Mouse (Mus musculus): ENCODE data around the gene Ciita.

Ciita gene

GRCm38 (mm10) chr16:10460188-10460587, 19.7 kb upstream of the Ciita start:
- CTCF ChIA-PET = no interaction called here
- POLR2A ChIA-PET = interaction anchor here (0.6 to 5.4 kb wide), 10 partner anchors 8 to 1621 kb away, joined by 3 to 44 read pairs (median 4); partner anchors contain the start of genes Ciita (in 1 of the 4), Nubp1 (in 1 of the 4) and Tvp23a (in 1 of the 4)

GRCm38 (mm10) chr16:10461178-10461577, 18.7 kb upstream of the Ciita start:
- ChIA-PET POLR2A (interaction anchor here in 3 of 4 experiments (0.8 to 5.4 kb wide), 6 partner anchors 13 to 49 kb away, joined by 3 to 44 read pairs (median 4); partner anchors contain the start of genes Ciita (in 1 of the 3) and Tvp23a (in 1 of the 3)), CTCF (interaction anchor here in 1 of 4 experiments (0.6 kb wide), 1 partner anchor 211 kb away, joined by 4 read pairs; no protein-coding TSS in a partner anchor)

GRCm38 (mm10) chr16:10465011-10465681, 14.7 kb upstream of the Ciita start:
- POLR2A ChIA-PET = interaction anchor here in 3 of 4 experiments (0.8 to 5.4 kb wide), 32 partner anchors 8 to 86 kb away, joined by 3 to 44 read pairs (median 4); partner anchors contain the start of genes Tvp23a (in 3 of the 3), Nubp1 (in 2 of the 3) and Ciita (in 1 of the 3)

GRCm38 (mm10) chr16:10467391-10468107, 12.3 kb upstream of the Ciita start:
- ChIA-PET CTCF (interaction anchor here in 2 of 4 experiments (0.6 to 1.1 kb wide), 2 partner anchors 55 to 166 kb away, joined by 3 read pairs; no protein-coding TSS in a partner anchor), POLR2A (interaction anchor here in 3 of 4 experiments (0.5 to 10.1 kb wide), 52 partner anchors 9 to 1335 kb away, joined by 3 to 110 read pairs (median 4); partner anchors contain the start of genes Ciita (in 3 of the 3), Tvp23a (in 3 of the 3), Nubp1 (in 2 of the 3) and Dexi (in 1 of the 3))

More at GRCm38 (mm10) chr16:10465011-10465681, 14.7 kb upstream of the Ciita start:
- CTCF ChIA-PET = interaction anchor here in 1 of 4 experiments (0.6 to 1.1 kb wide), 2 partner anchors 23 to 66 kb away, joined by 3 to 5 read pairs; no protein-coding TSS in a partner anchor

GRCm38 (mm10) chr16:10468201-10468600, 11.7 kb upstream of the Ciita start:
- ChIA-PET POLR2A (interaction anchor here in 3 of 4 experiments (0.5 to 10.1 kb wide), 61 partner anchors 8 to 1677 kb away, joined by 3 to 110 read pairs (median 4); partner anchors contain the start of genes Ciita (in 3 of the 3), Tvp23a (in 3 of the 3), Nubp1 (in 2 of the 3) and Dexi (in 1 of the 3)), CTCF (interaction anchor here in 2 of 4 experiments (1.1 kb wide), 2 partner anchors 50 to 55 kb away, joined by 3 read pairs; no protein-coding TSS in a partner anchor)

- ChIA-PET POLR2A (interaction anchor here in 3 of 4 experiments (0.5 to 10.1 kb wide), 20 partner anchors 7 to 280 kb away, joined by 3 to 110 read pairs (median 5); partner anchors contain the start of genes Ciita (in 2 of the 3), Nubp1 (in 2 of the 3), Tvp23a (in 2 of the 3) and Atf7ip2 (in 1 of the 3)), CTCF (no interaction called here)
These were observed 7.9 kb upstream of the Ciita start for GRCm38 (mm10) chr16:10471950-10472349.

- POLR2A ChIA-PET = interaction anchor here in 3 of 4 experiments (0.8 to 10.1 kb wide), 15 partner anchors 9 to 62 kb away, joined by 3 to 52 read pairs (median 3); partner anchors contain the start of genes Tvp23a (in 2 of the 3) and Nubp1 (in 1 of the 3)
- CTCF ChIA-PET = interaction anchor here in 1 of 4 experiments (1.0 kb wide), 1 partner anchor 76 kb away, joined by 3 read pairs; no protein-coding TSS in a partner anchor
These were observed 4.9 kb upstream of the Ciita start for GRCm38 (mm10) chr16:10474956-10475355.

GRCm38 (mm10) chr16:10475919-10476318, 3.9 kb upstream of the Ciita start:
- CTCF ChIA-PET = no interaction called here

GRCm38 (mm10) chr16:10482343-10482742, 2.5 kb downstream of the Ciita start:
- CTCF ChIA-PET = interaction anchor here in 2 of 4 experiments (0.5 to 0.7 kb wide), 3 partner anchors 65 to 256 kb away, joined by 3 to 4 read pairs (median 3); no protein-coding TSS in a partner anchor
- POLR2A ChIA-PET = interaction anchor here in 2 of 4 experiments (0.8 to 6.5 kb wide), 4 partner anchors 9 to 69 kb away, joined by 3 to 79 read pairs (median 7); no protein-coding TSS in a partner anchor

More at GRCm38 (mm10) chr16:10475919-10476318, 3.9 kb upstream of the Ciita start:
- POLR2A ChIA-PET = interaction anchor here in 2 of 4 experiments (1.0 to 10.1 kb wide), 7 partner anchors 7 to 63 kb away, joined by 3 to 71 read pairs (median 4); partner anchors contain the start of gene Nubp1 (in 1 of the 2)

- ChIA-PET POLR2A (interaction anchor here in 1 of 4 experiments (0.6 to 3.5 kb wide), 4 partner anchors 8 to 161 kb away, joined by 3 to 24 read pairs (median 4); partner anchors contain the start of gene Ciita), CTCF (no interaction called here)
These were observed 7.1 kb downstream of the Ciita start for GRCm38 (mm10) chr16:10486993-10487392.

GRCm38 (mm10) chr16:10487895-10488493, 8.1 kb downstream of the Ciita start:
- CTCF ChIA-PET = no interaction called here
- POLR2A ChIA-PET = interaction anchor here (0.6 to 3.8 kb wide), 18 partner anchors 8 to 212 kb away, joined by 3 to 36 read pairs (median 4); partner anchors contain the start of genes Ciita (in 2 of the 4) and Tvp23a (in 2 of the 4)

GRCm38 (mm10) chr16:10488769-10489481, 9.1 kb downstream of the Ciita start:
- CTCF ChIA-PET = interaction anchor here in 3 of 4 experiments (0.9 to 2.0 kb wide), 5 partner anchors 9 to 72 kb away, joined by 3 to 7 read pairs (median 4); partner anchors contain the start of genes Ciita (in 1 of the 3) and Tvp23a (in 1 of the 3)
- POLR2A ChIA-PET = interaction anchor here in 3 of 4 experiments (0.5 to 3.8 kb wide), 24 partner anchors 9 to 241 kb away, joined by 3 to 36 read pairs (median 4); partner anchors contain the start of genes Ciita (in 2 of the 3), Tvp23a (in 2 of the 3) and Dexi (in 1 of the 3)

- CTCF ChIA-PET = interaction anchor here (0.6 to 2.0 kb wide), 6 partner anchors 9 to 230 kb away, joined by 3 to 7 read pairs (median 4); partner anchors contain the start of genes Ciita (in 1 of the 4) and Tvp23a (in 1 of the 4)
These were observed 9.6 kb downstream of the Ciita start for GRCm38 (mm10) chr16:10489483-10489882.

GRCm38 (mm10) chr16:10489904-10490457, 10.1 kb downstream of the Ciita start:
- ChIA-PET POLR2A (interaction anchor here in 3 of 4 experiments (0.7 to 3.8 kb wide), 23 partner anchors 8 to 240 kb away, joined by 3 to 36 read pairs (median 5); partner anchors contain the start of genes Ciita (in 2 of the 3), Tvp23a (in 2 of the 3) and Dexi (in 1 of the 3)), CTCF (interaction anchor here (0.6 to 2.0 kb wide), 6 partner anchors 10 to 230 kb away, joined by 3 to 7 read pairs (median 4); partner anchors contain the start of genes Ciita (in 1 of the 4) and Tvp23a (in 1 of the 4))

More at GRCm38 (mm10) chr16:10489483-10489882, 9.6 kb downstream of the Ciita start:
- POLR2A ChIA-PET = interaction anchor here in 3 of 4 experiments (0.5 to 3.8 kb wide), 24 partner anchors 9 to 240 kb away, joined by 3 to 36 read pairs (median 4); partner anchors contain the start of genes Ciita (in 2 of the 3), Tvp23a (in 2 of the 3) and Dexi (in 1 of the 3)

- CTCF ChIA-PET = interaction anchor here in 2 of 4 experiments (1.2 to 2.0 kb wide), 3 partner anchors 10 to 74 kb away, joined by 4 to 7 read pairs (median 6); partner anchors contain the start of gene Ciita (in 1 of the 2)
These were observed 10.8 kb downstream of the Ciita start for GRCm38 (mm10) chr16:10490503-10491150.

More at GRCm38 (mm10) chr16:10490503-10491150, 10.8 kb downstream of the Ciita start:
- POLR2A ChIA-PET = interaction anchor here in 3 of 4 experiments (0.7 to 3.8 kb wide), 15 partner anchors 8 to 73 kb away, joined by 3 to 36 read pairs (median 10); partner anchors contain the start of genes Ciita (in 2 of the 3) and Tvp23a (in 2 of the 3)

Data from embryonic stem cell, embryonic (primary cell).